Mouse (Mus musculus): ENCODE data around the gene Rnf41. TPM values are rescaled to one million over a fixed set of nuclear protein-coding genes. Genes with fewer than 3 reads are reported as not detected.

Gene Rnf41
- polyA plus RNA-seq, 1 experiment from 2014 or later, result 42.1 TPM

DNA sequence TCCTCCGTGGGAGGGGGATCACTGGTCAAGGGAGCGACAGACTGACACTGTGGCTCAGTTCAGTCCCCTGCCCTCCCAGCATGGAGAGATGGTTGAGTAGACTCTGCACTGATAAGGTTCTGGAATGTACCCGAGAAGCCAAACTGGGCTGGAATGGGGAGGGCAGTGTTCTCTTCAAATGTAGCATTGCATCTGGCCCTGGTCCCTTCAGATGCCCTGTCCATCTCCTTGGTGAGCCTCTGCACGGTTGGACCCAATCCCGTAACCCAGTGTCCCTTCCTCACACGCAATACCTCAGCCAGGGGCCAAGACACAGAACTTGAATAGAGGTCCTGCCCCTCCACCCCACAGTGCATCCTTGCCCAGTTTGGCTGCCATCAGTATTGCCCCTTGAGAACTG lies 19.6 kb upstream of the Rnf41 start:
- DNase-seq (ENCODE audit: low spot score), result no peak
- H3K9me3 ChIP-seq, result no peaks in the 10 kb centered on the region
- WGBS, result 76% methylated on average over 6 of the region's 6 CpGs
- peaks cover 100% of the 10 kb centered on the region for H3K36me3 ChIP-seq (replicated peaks)
- H3K27ac ChIP-seq (replicated peaks), result no peak overlapping the region
- no peaks in the 10 kb centered on the region for H3K27me3 ChIP-seq (replicated peaks; ENCODE audit: low read depth, poor library complexity, severe bottlenecking)
- H3K4me1 ChIP-seq, result peaks cover 15% of the 10 kb centered on the region
- no peak overlapping the region for H3K4me3 ChIP-seq

DNA sequence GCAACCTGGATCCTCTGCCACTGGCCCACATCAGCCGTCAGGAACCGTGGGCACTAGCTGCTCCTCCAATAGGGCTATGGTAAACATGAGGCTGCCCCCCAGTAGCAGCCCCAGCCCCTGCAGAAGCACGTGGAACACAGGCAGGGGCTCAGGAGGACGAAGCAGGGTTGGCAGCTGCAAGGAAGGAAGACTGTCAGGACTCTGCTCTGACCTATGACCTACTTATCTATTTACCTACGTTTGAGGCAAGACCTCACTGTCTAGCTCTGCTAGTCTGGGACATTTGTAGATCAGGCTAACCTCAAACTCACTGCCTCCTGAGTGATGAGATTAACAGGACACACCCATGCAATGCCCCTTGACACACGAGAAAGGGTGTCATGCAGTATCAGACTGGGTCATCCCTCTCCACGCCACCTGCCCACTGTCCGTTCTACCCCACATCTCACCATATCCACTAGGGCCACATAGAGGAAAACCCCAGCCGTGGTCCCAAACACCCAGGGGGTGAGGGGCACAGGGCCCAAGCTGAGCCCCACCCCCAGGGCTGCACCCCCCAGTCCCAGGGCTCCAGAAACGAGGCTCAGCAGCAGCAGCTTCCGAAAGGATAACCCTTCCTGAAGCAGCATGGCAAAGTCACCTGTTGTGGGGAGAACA lies 15.3 kb upstream of the Rnf41 start:
- H3K9me3 ChIP-seq, result no peaks in the 10 kb centered on the region
- H3K27ac ChIP-seq (replicated peaks), result no peak overlapping the region; the same call in 1 of the 2 replicates
- no peaks in the 10 kb centered on the region for H3K27me3 ChIP-seq (replicated peaks; ENCODE audit: low read depth, poor library complexity, severe bottlenecking)
- WGBS, result 71% methylated on average over 11 of the region's 11 CpGs
- no peak overlapping the region for H3K4me3 ChIP-seq
- peaks cover 38% of the 10 kb centered on the region for H3K4me1 ChIP-seq
- no peak for DNase-seq (ENCODE audit: low spot score)
- peaks cover 76% of the 10 kb centered on the region for H3K36me3 ChIP-seq (replicated peaks)

DNA sequence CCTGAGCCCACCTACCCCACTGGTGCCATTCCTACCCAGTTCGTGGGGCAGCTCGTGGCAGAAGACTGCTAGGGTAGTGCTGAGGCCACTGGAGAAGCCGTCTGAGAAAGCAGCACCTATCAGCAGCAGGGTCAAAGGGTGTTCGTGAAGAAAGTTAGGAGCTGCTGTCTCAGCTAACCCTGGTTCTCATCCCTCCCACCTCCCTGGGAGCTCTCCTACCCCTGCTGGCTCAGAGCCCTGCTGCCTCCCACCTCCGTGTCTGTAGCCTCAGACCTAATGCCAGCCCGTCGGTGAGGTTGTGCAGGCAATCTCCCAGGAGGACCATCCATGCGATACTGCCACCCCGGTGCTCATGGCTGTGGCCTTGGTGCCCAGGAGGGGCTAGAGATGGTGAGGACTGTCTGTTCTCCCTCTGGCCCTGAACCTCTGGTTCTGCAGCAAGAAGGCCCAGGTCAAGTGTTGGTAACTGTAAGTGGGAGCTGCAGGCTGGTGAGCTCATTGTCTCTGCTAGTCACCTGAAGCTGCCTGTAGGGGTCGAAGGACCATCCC lies 14.7 kb upstream of the Rnf41 start:
- H3K36me3 ChIP-seq (replicated peaks), result peaks cover 76% of the 10 kb centered on the region

DNA sequence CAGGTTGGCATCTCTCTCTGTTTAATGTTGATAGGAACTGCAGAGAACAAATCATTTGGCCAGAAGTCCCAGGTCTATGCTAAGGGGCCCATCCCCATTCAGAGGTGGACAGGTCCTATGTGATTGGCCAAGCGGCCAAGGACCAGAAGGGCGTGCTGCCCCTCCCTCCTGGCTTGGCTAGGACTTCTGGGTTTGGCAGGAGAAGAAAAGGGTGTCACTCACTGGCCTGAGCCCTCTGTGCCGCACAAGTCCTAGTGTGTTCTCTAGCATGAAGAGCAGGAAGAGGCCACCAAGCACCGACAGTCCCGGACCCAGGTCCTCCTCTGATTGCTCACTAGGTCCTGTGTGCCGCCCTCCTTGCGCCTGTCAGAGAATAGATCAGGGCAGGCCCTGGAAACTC lies 14.0 kb upstream of the Rnf41 start:
- Histone ChIP-seq H3K9me3 (no peaks in the 10 kb centered on the region), H3K4me1 (peaks cover 42% of the 10 kb centered on the region), H3K4me3 (peak overlapping the region; percentile 21; the same call in 1 of the 2 replicates), H3K27me3 (replicated peaks; ENCODE audit: low read depth, poor library complexity, severe bottlenecking) (no peaks in the 10 kb centered on the region), H3K27ac (replicated peaks) (no peak overlapping the region), H3K36me3 (replicated peaks) (peaks cover 73% of the 10 kb centered on the region)
- WGBS, result 68% methylated on average over 7 of the region's 7 CpGs
- DNase-seq (ENCODE audit: low spot score), result no peak

More for the DNA sequence above, 14.7 kb upstream of the Rnf41 start:
- Histone ChIP-seq H3K27me3 (replicated peaks; ENCODE audit: low read depth, poor library complexity, severe bottlenecking) (no peaks in the 10 kb centered on the region), H3K4me1 (peaks cover 42% of the 10 kb centered on the region), H3K9me3 (no peaks in the 10 kb centered on the region), H3K27ac (replicated peaks) (no peak overlapping the region), H3K4me3 (0 out of 2 replicates have a peak overlapping the region, but pooled peaks have one; percentile 17)
- DNase-seq (ENCODE audit: low spot score), result no peak
- 73% methylated on average over 10 of the region's 10 CpGs for WGBS

DNA sequence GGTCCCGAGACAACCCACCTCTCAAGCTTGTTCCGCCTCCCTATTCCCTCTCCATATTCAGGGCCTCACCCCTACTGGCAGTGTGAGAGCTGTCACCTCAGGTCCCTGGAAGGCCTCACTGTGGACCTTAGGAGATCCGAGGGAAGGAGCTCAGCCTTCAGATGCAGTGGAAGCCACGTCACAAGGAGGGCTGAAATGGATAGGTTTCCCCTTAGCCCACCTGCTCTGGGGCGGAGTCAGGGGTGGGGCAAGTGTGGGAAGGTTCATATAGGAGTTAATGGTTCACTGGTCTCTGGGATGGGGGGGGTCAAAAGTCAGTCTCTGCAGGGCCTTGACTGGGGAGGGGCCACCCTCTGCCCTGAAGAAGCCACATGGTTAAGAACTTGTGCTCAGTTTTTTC lies 11.1 kb upstream of the Rnf41 start:
- Histone ChIP-seq H3K4me3 (peak overlapping the region; percentile 18; the same call in 1 of the 2 replicates), H3K4me1 (peaks cover 33% of the 10 kb centered on the region)
- no peak for DNase-seq (ENCODE audit: low spot score)

DNA sequence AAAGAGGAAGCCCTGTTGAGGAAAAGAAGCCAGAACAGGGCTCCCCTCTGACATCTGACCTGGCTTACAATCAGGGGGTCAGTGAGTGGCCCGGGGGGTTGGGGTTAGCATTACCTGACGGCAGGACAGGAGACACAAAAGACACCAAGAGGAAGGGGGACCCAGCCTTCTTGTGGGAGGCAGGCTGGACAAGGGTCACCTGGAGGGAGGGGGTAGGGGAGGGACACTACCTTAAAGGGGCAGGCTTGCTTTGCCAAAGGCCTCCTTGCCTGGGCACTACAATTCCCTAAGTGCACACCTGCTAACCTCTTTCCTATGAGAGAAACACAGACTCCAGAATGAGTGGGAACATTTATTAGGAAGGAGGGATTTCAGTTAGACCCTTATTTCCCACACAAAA lies 10.4 kb upstream of the Rnf41 start, which contains the start of gene Slc39a5:
Slc39a5 (minus strand) TSS at position 174 of the 400 bp plus-strand sequence.
- WGBS, result 7% methylated on average over 2 of the region's 2 CpGs

More for the DNA sequence above, 11.1 kb upstream of the Rnf41 start:
- no peaks in the 10 kb centered on the region for H3K27me3 ChIP-seq (replicated peaks; ENCODE audit: low read depth, poor library complexity, severe bottlenecking)
- no peaks in the 10 kb centered on the region for H3K9me3 ChIP-seq
- no peak overlapping the region for H3K27ac ChIP-seq (replicated peaks)
- peaks cover 54% of the 10 kb centered on the region for H3K36me3 ChIP-seq (replicated peaks)
- 26% methylated on average over 5 of the region's 5 CpGs for WGBS

DNA sequence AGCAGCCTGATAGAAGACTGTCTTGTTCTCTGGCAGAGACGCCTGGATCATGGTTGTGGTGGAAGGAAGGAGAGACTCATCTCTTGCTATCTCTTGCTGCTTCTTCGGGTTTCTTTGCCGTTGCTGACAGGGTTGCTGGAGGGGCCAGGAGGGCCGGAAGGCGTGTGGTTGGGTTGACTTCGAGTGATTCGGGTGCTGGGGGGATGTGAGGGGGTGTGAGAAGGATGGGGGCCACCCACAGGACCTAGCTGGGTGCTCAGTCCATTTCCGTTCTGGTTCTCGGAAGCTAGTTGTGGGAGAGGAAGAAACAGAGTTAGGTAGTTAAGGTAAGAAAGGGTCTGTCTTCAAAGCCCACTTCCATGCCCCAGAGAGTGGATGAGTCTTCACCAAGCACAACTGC lies 9.8 kb upstream of the Rnf41 start:
- peaks cover 28% of the 10 kb centered on the region for H3K4me1 ChIP-seq
- no peak overlapping the region for H3K4me3 ChIP-seq
- no peaks in the 10 kb centered on the region for H3K27me3 ChIP-seq (replicated peaks; ENCODE audit: low read depth, poor library complexity, severe bottlenecking)
- 76% methylated on average over 9 of the region's 9 CpGs for WGBS
- H3K36me3 ChIP-seq (replicated peaks), result peaks cover 54% of the 10 kb centered on the region
- no peak overlapping the region for H3K27ac ChIP-seq (replicated peaks)
- no peak for DNase-seq (ENCODE audit: low spot score)
- no peaks in the 10 kb centered on the region for H3K9me3 ChIP-seq

More for the DNA sequence above, 10.4 kb upstream of the Rnf41 start, which contains the start of gene Slc39a5:
- Histone ChIP-seq H3K4me1 (peaks cover 30% of the 10 kb centered on the region), H3K36me3 (replicated peaks) (peaks cover 54% of the 10 kb centered on the region), H3K27ac (replicated peaks) (no peak within 1 kb of the TSS), H3K4me3 (peak within 1 kb of the TSS; percentile 18; the same call in 1 of the 2 replicates), H3K27me3 (replicated peaks; ENCODE audit: low read depth, poor library complexity, severe bottlenecking) (no peaks in the 10 kb centered on the region), H3K9me3 (no peaks in the 10 kb centered on the region)
- DNase-seq (ENCODE audit: low spot score), result no peak

DNA sequence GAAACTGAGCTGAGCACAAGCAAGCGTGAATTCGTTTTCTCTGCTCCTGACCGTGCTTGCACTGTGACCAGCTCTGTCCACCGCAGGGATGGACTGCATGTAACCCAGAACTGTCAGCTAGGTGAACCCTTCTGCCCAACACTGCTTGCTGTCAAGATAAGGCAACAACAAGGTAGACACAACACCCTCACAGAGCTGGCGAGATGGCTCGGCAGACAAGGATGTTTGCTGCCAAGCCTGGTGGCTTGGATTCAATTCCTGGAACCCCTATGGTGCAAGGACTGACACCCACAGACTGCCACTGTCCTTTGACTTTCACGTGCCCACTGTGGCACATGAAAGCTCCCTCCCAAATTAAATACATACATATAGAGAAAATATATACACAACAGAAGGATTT lies 7.5 kb upstream of the Rnf41 start:
- Histone ChIP-seq H3K4me1 (peaks cover 31% of the 10 kb centered on the region), H3K27ac (replicated peaks) (no peak overlapping the region), H3K27me3 (replicated peaks; ENCODE audit: low read depth, poor library complexity, severe bottlenecking) (no peaks in the 10 kb centered on the region), H3K9me3 (no peaks in the 10 kb centered on the region), H3K36me3 (replicated peaks) (peaks cover 58% of the 10 kb centered on the region), H3K4me3 (no peak overlapping the region)
- DNase-seq (ENCODE audit: low spot score), result no peak
- WGBS, result 85% methylated on average over 7 of the region's 7 CpGs

DNA sequence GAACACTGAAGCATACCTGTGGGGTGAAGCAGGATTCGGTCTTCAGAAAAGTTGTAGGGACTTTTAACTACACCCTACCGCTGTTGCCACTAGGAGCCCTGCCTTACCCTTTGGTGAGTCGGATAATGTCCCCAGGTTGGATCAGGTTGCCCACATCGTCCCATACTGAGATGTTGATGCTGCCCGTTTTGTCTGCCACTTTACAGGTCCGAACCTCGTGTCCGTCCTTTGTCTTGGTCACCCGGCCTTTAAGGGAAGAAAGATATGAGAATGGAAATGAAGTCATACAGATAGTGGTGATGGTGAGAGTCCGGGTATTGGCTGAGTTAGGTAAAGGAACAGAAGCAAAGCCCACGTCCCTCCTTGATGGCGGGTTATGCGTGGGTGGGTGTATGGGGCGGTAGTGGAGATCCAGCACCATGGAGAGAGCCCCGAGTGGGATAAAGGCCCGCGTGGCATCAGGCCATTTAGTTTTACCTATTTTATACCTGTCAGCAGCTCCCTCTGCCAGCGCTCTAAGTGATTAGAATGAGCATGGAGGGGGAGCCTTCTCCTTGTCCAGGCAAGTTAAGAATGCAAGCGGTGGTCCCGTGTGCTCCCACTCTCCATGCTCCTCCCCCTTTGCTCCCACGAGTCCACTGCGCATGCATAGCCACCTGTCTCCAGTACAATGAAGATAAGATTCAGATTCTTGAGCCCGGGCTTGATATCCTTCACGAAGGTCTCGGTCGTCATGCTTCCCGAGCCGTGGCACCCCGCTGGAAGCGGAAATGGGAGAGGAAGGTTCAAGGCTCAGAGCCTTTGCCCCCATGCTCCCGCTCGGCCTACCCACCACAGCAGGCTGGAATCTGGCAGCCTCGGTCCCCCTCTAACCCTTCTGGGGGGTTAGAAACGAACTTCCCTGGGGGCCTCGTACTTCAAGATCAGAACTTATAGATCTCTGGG lies 2.6 kb upstream of the Rnf41 start:
- H3K4me1 ChIP-seq, result peaks cover 50% of the 10 kb centered on the region
- H3K9me3 ChIP-seq, result no peaks in the 10 kb centered on the region
- H3K27ac ChIP-seq (replicated peaks), result peak overlapping the region; percentile 96
- 20% methylated on average over 35 of the region's 35 CpGs for WGBS
- DNase-seq (ENCODE audit: low spot score), result peak; percentile 58
- no peaks in the 10 kb centered on the region for H3K27me3 ChIP-seq (replicated peaks; ENCODE audit: low read depth, poor library complexity, severe bottlenecking)
- peak overlapping the region; percentile 97 for H3K4me3 ChIP-seq
- H3K36me3 ChIP-seq (replicated peaks), result peaks cover 44% of the 10 kb centered on the region

DNA sequence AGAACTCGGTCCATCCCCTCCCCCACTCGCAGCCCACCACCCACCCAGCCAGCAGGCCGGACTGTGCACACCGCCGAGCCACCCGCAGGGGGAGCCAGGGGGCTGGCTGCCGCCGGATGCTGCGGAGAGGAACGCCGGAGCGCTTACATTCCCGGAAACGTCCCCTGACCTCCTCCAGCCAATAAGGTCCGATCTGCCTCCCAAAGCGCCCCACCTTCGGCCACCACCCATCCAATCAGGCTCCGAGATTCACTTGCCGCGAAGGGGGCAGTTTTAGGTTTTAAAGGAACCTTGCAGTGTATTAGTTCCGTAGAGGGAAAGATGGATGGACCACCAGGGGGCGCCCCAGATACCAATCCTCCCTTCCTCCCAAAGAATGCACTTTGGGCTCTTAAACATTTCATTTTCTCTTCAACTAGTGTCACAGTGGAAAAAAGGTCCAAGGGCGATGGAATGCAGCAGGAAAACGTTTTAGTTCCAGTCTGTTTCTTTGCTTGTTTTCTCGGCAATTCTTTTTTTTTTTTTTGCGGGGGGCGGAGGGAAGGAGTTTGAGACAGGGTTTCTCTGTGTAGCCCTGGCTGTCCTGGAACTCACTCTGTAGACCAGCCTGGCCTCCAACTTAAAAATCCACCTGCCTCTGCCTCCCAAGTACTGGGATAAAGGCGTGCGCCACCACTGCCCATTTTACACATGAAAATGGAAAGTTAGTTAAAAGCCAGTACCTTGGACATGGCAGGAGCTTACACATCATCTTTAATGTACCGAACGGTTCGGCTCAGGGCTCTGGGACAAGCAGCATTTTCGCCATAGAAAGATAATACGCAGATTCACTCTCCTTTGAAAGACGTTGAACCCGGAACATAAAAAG lies 1.5 kb upstream of the Rnf41 start:
- Histone ChIP-seq H3K27me3 (replicated peaks; ENCODE audit: low read depth, poor library complexity, severe bottlenecking) (no peaks in the 10 kb centered on the region), H3K9me3 (no peaks in the 10 kb centered on the region), H3K36me3 (replicated peaks) (peaks cover 53% of the 10 kb centered on the region), H3K27ac (replicated peaks) (peak overlapping the region; percentile 96), H3K4me1 (peaks cover 52% of the 10 kb centered on the region), H3K4me3 (peak overlapping the region; percentile 97)
- peak; percentile 98 for DNase-seq (ENCODE audit: low spot score)
- 7% methylated on average over 36 of the region's 36 CpGs for WGBS

DNA sequence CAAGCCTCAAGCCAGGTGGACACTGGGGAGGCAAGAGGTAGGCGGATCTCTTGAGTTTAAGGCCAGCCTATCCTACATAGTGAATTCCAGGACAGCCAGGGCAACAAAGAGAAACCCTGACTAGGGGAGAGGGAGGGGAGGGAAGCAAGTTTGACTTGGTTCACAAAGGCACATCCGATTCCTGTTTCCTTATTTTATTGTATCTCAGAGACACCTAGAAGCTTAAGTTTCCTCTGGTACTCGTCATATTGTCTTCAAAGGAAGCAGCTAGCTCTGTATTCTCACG lies 954 bp upstream of the Rnf41 start:
- peaks cover 52% of the 10 kb centered on the region for H3K4me1 ChIP-seq
- H3K4me3 ChIP-seq, result peak overlapping the region; percentile 97
- 26% methylated on average over 4 of the region's 4 CpGs for WGBS
- no peaks in the 10 kb centered on the region for H3K9me3 ChIP-seq
- DNase-seq (ENCODE audit: low spot score), result no peak
- H3K27ac ChIP-seq (replicated peaks), result peak overlapping the region; percentile 96
- peaks cover 54% of the 10 kb centered on the region for H3K36me3 ChIP-seq (replicated peaks)
- H3K27me3 ChIP-seq (replicated peaks; ENCODE audit: low read depth, poor library complexity, severe bottlenecking), result no peaks in the 10 kb centered on the region

DNA sequence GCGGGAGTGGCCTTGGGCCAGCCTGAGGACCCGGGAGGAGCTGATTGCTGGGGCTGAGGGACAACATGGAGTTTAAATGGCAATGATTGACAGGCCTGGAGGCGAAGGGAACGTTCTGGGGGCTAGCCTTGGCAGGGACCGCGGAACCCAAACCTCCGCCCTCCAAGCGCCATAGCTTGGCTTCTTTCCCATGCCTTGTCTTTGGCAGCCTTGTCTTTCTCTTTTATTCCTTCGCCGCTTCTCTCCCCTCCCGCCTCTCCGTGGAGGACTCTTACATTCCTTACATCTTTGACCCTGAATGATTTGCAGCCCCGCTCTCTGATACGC lies 561 bp downstream of the Rnf41 start:
- Histone ChIP-seq H3K36me3 (replicated peaks) (peaks cover 55% of the 10 kb centered on the region), H3K4me3 (peak overlapping the region; percentile 97), H3K9me3 (no peaks in the 10 kb centered on the region), H3K27me3 (replicated peaks; ENCODE audit: low read depth, poor library complexity, severe bottlenecking) (no peaks in the 10 kb centered on the region), H3K27ac (replicated peaks) (peak overlapping the region; percentile 96), H3K4me1 (peaks cover 52% of the 10 kb centered on the region)
- under 1% methylated on average over 14 of the region's 14 CpGs for WGBS
- no peak for DNase-seq (ENCODE audit: low spot score)

All from embryonic facial prominence, embryonic 10.5 days (tissue).